Mouse (Mus musculus) small intestine, adult 2 months (tissue): ENCODE measurements around the gene Klhl26.

Source experiments
- CTCF ChIP-seq: fragments of 200-500 bp; IDR thresholded peaks from 2 replicates; pipeline ENCODE4 v1.5.1; 2012; ENCODE audit warnings: low read depth, mild to moderate bottlenecking, control low read depth, inconsistent platforms, low read length, moderate library complexity, mixed read lengths; ENCODE audit not compliant: insufficient replicate concordance, insufficient read length; ENCODE audit errors: extremely low read depth
- POLR2A ChIP-seq: fragments of 200-500 bp; IDR thresholded peaks from 2 replicates; pipeline ENCODE4 v1.6.1; 2012; ENCODE audit warnings: low read depth, mild to moderate bottlenecking, control low read depth, inconsistent platforms, low read length, moderate library complexity

- TF ChIP-seq CTCF = no peak
- TF ChIP-seq POLR2A = no peak
Measured at GRCm38 (mm10) chr8:70408301-70408700, 68.5 kb downstream of the Klhl26 start.
